ENCODE assay signal across 9 mouse cellular contexts in the genomic region with DNA sequence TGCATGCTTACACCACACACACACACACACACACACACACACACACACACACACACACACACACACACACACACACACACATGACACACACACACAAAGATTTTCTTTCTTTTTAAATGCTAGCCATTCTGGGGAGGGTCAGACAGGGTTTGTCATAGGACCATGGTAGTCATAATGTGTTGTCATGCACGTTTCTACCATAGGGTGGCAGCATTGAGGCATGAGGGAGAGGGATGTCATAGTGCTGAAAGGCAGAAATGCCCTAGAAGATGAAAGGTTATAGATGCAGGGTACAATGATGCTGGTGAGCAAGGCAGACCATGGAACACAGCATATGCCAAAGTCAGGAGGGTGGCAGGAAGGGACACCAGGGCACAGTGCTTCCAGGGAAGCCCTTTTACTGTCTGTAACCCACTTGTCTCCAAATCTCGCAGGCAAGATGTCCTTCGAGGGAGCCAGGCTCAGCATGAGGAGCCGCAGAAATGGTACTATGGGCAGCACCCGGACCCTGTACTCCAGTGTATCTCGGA. TPM values are rescaled to one million over a fixed set of nuclear protein-coding genes. Genes with fewer than 3 reads are reported as not detected.
A peak's percentile ranks its signal among the peaks of the same experiment; 100 is the strongest.
DNase-seq lines count a peak whose midpoint lies in the region; ATAC-seq and TF ChIP-seq lines count a peak whose summit lies in the region.
"Had no signal": no experiment of that assay in that cellular context is flagged by ENCODE, and none has a peak within 500 bp of the region (broad histone marks: within the 10 kb centered on the region; RNA-seq: fewer than 3 reads in every experiment).

No protein-coding gene starts in this region.

- H3K9me3 ChIP-seq in heart, embryonic 12.5 days (replicated peaks) = no peaks in the 10 kb centered on the region
- no peaks in the 10 kb centered on the region for H3K9me3 ChIP-seq in midbrain, postnatal 0 days (ENCODE audit: low read length)
- H3K9me3 ChIP-seq: embryonic facial prominence, embryonic 12.5 days had no signal

- no peaks in the 10 kb centered on the region for H3K4me1 ChIP-seq in heart, embryonic 12.5 days (replicated peaks)
- H3K4me1 ChIP-seq in midbrain, postnatal 0 days (ENCODE audit: insufficient read depth, low read length) = no peaks in the 10 kb centered on the region
- H3K4me1 ChIP-seq: embryonic facial prominence, embryonic 12.5 days had no signal

- intact Hi-C loops in heart, postnatal 10 days (cut with DNase I) = no loop called here

- H3K4me3 ChIP-seq in heart, embryonic 12.5 days = no peak overlapping the region
- no peak overlapping the region for H3K4me3 ChIP-seq in midbrain, postnatal 0 days (ENCODE audit: low read depth, low read length)
- H3K4me3 ChIP-seq: embryonic facial prominence, embryonic 12.5 days had no signal

- H3K27me3 ChIP-seq in heart, embryonic 12.5 days (replicated peaks) = no peaks in the 10 kb centered on the region
- peaks cover 4% of the 10 kb centered on the region for H3K27me3 ChIP-seq in Patski
- H3K27me3 ChIP-seq in midbrain, postnatal 0 days (ENCODE audit: insufficient read depth, low read length) = no peaks in the 10 kb centered on the region
- H3K27me3 ChIP-seq: embryonic facial prominence, embryonic 12.5 days had no signal

- CTCF ChIA-PET in Patski (lab: Charles Lee) = interaction anchor here (1.4 kb wide), 1 partner anchor 28 kb away, joined by 3 read pairs; no protein-coding TSS in a partner anchor

- H3K4me2 ChIP-seq in heart, embryonic 12.5 days = no peak overlapping the region
- H3K4me2 ChIP-seq in midbrain, postnatal 0 days (ENCODE audit: low read depth, low read length, poor library complexity, severe bottlenecking) = no peak overlapping the region
- H3K4me2 ChIP-seq: embryonic facial prominence, embryonic 12.5 days had no signal

- WGBS in heart, embryonic 12.5 days = 70% methylated on average over 6 of the region's 6 CpGs
- 77% methylated on average over 6 of the region's 6 CpGs for WGBS in midbrain, postnatal 0 days

- H3K27ac ChIP-seq in heart, embryonic 12.5 days (ENCODE audit: poor library complexity, severe bottlenecking) = no peak overlapping the region
- no peak overlapping the region for H3K27ac ChIP-seq in midbrain, postnatal 0 days (ENCODE audit: low read depth, low read length)
- H3K27ac ChIP-seq: embryonic facial prominence, embryonic 12.5 days had no signal

- ATAC-seq in heart, embryonic 12.5 days (ENCODE audit: insufficient number of reproducible peaks, low FRiP score) = no peak
- no peak for ATAC-seq in Patski
- ATAC-seq in midbrain, postnatal 0 days (ENCODE audit: low FRiP score) = no peak

- TF ChIP-seq CTCF in Patski (IDR thresholded peaks at IDR 0.05) = peak; percentile 81
- TF ChIP-seq CTCF in midbrain, postnatal 0 days (IDR thresholded peaks at IDR 0.05) = peak; percentile 79

- POLR2A ChIA-PET in Patski (lab: Charles Lee) = no interaction called here

- DNase-seq in heart, postnatal 10 days = peak; percentile 55 to 75
- DNase-seq in 416B (ENCODE audit: low read depth) = peak; percentile 57
- DNase-seq in Patski (ENCODE audit: low read depth, low spot score) = peak; percentile 17
- peak; percentile 74 to 88 for DNase-seq in cerebellum, postnatal 25 days
- DNase-seq in layer of hippocampus, adult 11-12 months (ENCODE audit: low spot score) = peak; percentile 78
- peak; percentile 53 for DNase-seq in midbrain, postnatal 0 days (ENCODE audit: low spot score)
- DNase-seq in urinary bladder, postnatal 10 days (ENCODE audit: low spot score) = no peak

- H3K36me3 ChIP-seq in heart, embryonic 12.5 days = no peaks in the 10 kb centered on the region
- no peaks in the 10 kb centered on the region for H3K36me3 ChIP-seq in midbrain, postnatal 0 days (ENCODE audit: insufficient read depth, low read length)
- H3K36me3 ChIP-seq: embryonic facial prominence, embryonic 12.5 days had no signal

- in situ Hi-C loops in Patski (cut with MboI; ENCODE audit: low pct_unique_long_range_greater_than_20kb) = no loop called here

- no peak overlapping the region for H3K9ac ChIP-seq in heart, embryonic 12.5 days
- no peak overlapping the region for H3K9ac ChIP-seq in midbrain, postnatal 0 days (replicated peaks; ENCODE audit: low read length, poor library complexity, severe bottlenecking)
- H3K9ac ChIP-seq: embryonic facial prominence, embryonic 12.5 days had no signal

RNA-seq across cellular contexts. Expression of gene Trpm8, which starts 41.1 kb away (rescaled TPM):
- total RNA-seq in heart, postnatal 10 days (2021) = not detected
- 0.05 TPM in 1 of 2 replicates, not detected in the other for polyA plus RNA-seq in heart, embryonic 12.5 days (2016; fragmentation: Nextera tagmentation; extraction: Ambion mirVana)
- 0.01 TPM for polyA plus RNA-seq in Patski (2021)
- total RNA-seq in midbrain, postnatal 0 days (2014; rRNA removed) = 1.2 TPM in 2 replicates
- polyA plus RNA-seq in midbrain, postnatal 0 days (2015; fragmentation: Nextera tagmentation; extraction: Ambion mirVana) = 0.21 and 0.29 TPM in 2 replicates
- polyA plus RNA-seq: embryonic facial prominence, embryonic 12.5 days had no signal

RNA-seq across cellular contexts. Expression of gene Hjurp, which starts 41.2 kb away (rescaled TPM):
- 10 to 100 TPM; 43.5 to 44.5 TPM for total RNA-seq in heart, postnatal 10 days (2021)
- polyA plus RNA-seq in heart, embryonic 12.5 days (2016; fragmentation: Nextera tagmentation; extraction: Ambion mirVana) = 141 TPM in 2 replicates
- 56.0 TPM for polyA plus RNA-seq in Patski (2021)
- 88.0 and 96.8 TPM in 2 replicates for total RNA-seq in midbrain, postnatal 0 days (2014; rRNA removed)
- polyA plus RNA-seq in midbrain, postnatal 0 days (2015; fragmentation: Nextera tagmentation; extraction: Ambion mirVana) = 42.3 and 45.9 TPM in 2 replicates
